Mouse (Mus musculus): ENCODE data around the gene F12.
A peak's percentile ranks its signal among the peaks of the same experiment; 100 is the strongest.

The F12 gene

DNA sequence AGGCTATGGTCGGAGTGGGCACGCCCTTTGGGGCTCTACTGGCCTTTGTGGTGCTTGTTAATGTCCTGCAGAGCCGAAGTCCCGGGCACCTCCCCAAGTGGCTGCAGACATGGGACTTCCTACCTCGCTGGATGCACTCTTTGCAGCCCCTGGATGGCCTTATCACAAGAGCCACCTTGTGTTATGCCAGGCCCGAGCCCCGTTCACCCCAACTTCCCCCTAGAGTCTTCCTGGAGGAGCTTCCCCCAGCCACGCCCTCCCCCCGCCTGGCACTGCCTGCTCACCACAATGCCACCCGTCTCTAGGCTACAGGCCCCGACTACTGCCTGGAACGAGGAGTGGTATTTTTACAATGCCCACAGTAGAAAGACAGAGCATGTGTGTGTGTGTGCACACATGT is 13.3 kb downstream of the F12 start:
- DNase-seq (ENCODE audit: low read depth, low spot score) = no peak

DNA sequence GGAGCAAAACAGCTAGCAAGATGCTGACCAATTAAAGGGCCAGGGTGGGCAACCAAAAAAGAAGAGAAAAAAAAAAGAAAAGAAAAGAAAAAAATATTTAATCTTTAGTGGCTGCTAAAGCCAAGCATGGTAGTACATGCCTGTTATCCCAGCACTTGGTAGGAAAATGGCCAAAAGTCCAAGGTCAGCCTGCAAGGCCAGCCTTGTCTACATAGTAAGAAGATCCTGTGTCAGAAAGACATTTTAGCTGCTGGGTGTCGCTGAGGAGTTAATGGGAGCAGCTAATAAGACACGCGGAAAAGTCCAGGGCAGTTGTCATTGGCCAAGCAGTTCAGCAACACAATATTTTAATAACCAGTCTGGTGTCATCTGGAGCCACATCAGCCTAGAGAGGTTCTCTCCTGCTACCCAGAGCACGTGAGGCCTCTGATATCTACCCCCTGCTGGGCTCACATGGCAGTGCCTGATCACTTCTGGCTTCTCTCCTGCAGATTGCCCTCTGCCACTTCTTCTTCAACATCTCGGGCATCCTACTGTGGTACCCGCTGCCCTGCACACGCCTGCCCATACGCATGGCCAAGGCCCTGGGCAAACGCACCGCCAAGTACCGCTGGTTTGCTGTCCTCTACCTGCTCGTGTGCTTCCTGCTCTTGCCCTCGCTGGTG is 13.8 kb downstream of the F12 start:
- no peak for DNase-seq (ENCODE audit: low read depth, low spot score)

DNA sequence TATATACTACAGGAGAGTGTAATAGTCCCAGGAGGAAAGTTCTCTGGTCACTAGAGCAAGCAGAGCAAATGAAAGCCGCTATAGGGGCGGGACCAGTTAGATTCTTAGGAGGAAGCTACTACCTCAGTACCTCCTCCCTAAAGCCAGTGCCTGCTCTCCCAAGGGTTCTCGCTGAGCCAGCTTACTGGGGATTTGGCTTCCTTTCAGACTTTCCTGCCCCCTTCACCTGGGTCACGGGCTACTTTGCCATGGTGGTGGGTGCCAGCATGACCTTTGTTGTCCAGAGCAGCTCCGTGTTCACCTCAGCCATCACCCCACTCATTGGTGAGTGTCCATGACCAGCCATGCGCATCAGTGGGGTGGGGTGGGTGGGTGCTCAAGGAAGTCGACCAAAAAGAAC is 14.8 kb downstream of the F12 start:
- no peak for DNase-seq (ENCODE audit: low read depth, low spot score)

GRCm38 (mm10) chr13:55408546-55409120 is 18.0 kb downstream of the F12 start:
- no peak for DNase-seq (ENCODE audit: low read depth, low spot score)

- no peak for DNase-seq (ENCODE audit: low read depth, low spot score)
Measured at GRCm38 (mm10) chr13:55407341-55407740, 19.3 kb downstream of the F12 start.

- DNase-seq (ENCODE audit: low read depth, low spot score) = no peak
Measured at GRCm38 (mm10) chr13:55405783-55406390, 20.7 kb downstream of the F12 start.

GRCm38 (mm10) chr13:55404853-55405782 is 21.5 kb downstream of the F12 start:
- peak; percentile 83 for DNase-seq (ENCODE audit: low read depth, low spot score)

DNA sequence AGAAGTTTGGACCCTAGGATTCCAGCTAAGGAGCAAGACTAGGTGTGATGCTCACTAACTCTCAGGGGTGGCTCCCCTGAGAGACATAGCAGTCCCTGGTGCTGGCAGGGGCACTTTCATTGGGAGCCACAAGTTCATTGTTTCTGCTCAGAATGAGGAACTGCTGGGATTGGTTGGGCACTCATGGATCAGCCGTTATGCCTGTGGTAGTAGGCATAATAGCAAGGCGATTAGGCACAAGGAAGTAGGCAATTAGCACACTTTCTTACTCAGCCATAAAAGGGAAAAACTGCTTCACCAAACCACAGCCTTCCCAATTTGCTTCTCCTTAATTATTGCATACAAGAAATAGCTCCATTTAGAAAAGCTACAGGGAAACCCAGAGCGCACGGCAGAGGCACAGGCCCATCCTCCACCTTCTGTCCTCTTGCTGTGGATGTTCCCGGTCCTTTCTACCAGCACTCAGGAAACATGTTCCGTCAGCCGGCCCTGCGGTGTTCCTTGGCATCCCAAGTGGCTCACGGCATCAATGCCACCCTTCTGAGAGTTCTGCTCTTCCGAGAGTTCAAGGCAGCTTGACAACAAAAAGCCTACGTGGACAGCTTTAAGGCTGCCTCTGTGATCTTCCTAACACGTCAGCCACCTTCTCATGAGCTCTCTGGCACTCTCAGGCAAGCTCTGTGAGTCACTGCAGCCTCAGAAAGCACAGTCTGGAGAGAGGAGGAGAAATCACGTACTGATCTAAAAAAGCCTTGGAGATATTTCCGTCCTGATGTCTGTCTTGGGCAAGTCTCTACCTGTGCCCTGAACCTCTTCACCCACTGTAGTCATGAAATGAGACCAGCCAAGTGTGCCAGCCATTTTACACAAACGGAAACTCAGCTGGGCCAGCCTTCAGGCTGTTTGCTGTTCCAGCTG is 22.4 kb downstream of the F12 start:
- no peak for DNase-seq (ENCODE audit: low read depth, low spot score)

- DNase-seq (ENCODE audit: low read depth, low spot score) = no peak
Measured at GRCm38 (mm10) chr13:55403266-55403665, 23.3 kb downstream of the F12 start.

DNA sequence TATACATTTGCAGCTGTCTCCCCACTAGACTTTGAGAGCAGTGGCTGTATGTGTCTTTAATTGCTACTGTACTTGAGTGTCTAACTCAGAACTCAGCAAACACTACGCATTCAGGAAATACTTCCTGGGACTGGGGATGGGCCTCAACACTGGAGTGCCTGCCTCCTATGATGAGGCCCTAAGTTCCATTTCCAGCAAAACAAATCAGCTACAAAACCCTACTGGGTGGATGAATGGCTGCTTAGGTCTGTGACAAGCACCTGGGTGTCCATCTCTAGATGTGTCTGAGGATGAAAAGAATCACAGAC is 26.6 kb downstream of the F12 start:
- no peak for DNase-seq (ENCODE audit: low read depth, low spot score)

- no peak for DNase-seq (ENCODE audit: low read depth, low spot score)
Measured at GRCm38 (mm10) chr13:55399300-55400038, 27.1 kb downstream of the F12 start.

DNA sequence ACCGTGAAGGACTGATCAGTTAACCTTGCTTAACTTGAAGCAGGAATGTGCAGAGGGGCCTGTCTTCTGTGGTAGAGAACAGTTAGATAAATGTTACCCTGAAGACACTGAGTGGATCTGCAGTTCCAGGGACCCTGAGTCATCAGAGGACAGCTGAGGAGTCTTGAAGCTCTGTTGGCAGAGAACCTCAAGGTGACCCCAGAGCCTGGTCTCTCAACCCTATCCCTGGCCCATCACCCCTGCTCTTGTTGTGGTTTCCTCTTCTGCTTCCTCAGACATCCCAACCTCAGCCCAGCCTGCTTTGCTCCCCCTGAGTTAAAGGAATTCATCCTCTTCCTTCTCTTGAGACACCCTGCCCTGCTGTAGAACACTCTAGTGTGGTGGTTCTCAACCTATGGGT is 28.5 kb downstream of the F12 start, which contains the start of gene Slc34a1:
Gene Slc34a1, plus strand, starts transcription at position 100 of the 400 bp plus-strand sequence.
- DNase-seq (ENCODE audit: low read depth, low spot score) = no peak

DNA sequence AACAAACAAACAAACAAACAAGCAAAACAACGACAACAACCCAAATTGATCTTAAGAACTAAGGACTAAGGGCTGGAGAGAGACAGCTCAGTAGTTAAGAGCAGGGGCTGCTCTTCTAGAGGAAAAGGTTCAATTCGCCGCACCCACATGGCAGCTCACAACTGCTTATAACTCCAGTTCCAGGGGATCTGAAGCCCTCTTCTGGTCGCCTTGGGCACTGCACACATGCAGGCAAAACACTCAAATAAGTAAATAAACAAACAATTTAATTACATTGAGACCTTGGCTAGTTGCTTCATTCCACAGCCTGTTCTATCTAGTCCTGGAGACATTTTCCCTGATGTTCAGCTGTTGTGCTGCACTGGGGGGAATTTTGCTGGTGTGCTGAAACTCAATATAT is 33.7 kb downstream of the F12 start:
- peak; percentile 85 for DNase-seq (ENCODE audit: low read depth, low spot score)

- no peak for DNase-seq (ENCODE audit: low read depth, low spot score)
Measured at GRCm38 (mm10) chr13:55391626-55392029, 35.0 kb downstream of the F12 start.

DNA sequence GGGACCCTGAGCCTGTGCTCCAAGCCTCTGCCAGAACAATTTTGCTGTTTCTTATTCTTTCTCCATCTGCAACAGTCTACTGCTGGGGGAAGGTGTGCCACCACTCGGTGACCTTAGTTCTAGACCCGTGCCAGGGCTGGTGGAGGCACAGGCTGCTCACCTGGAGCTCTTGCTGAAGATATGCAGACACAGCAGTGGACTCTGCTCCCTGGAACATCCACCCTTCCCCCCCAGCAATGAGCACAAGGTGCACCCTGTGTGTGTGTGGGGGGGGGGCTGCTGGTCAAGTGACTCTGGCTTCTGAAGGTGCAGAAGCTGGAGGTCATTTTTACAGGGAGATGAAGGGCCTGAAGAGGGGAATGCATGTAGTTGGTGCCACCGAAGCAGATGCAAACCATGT is 35.9 kb downstream of the F12 start:
- DNase-seq (ENCODE audit: low read depth, low spot score) = no peak

GRCm38 (mm10) chr13:55381790-55382189 is 44.8 kb downstream of the F12 start:
- DNase-seq (ENCODE audit: low read depth, low spot score) = no peak

DNA sequence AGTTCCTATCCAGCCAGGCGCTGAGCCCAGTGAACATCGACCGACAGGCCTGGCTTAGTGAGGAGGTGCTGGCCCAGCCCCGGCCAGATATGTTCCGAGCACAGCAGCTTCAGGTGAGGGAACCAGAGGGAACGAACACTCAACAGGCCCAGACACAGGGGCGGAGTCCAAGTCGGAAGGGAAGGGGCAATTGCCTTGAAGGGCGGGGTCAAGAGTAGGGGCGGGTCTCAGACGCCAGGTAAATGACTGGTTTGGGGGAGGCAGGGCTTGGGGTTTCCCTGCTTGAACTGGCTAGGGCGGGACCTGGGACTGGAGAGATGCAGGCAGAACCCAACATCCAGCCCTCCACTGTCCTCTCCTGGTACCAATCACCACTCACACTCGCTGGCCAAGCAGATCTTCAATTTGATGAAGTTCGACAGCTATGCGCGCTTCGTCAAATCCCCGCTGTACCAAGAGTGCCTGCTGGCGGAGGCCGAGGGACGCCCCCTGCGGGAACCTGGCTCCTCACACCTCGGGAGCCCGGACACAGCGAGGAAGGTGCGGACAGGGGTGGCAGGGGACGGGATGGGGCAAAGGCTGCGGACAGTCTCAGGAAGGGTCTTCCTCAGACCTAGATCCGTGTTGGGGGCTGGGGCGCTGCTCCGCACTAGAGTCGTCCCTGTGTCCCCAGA is 47.5 kb downstream of the F12 start:
- DNase-seq (ENCODE audit: low read depth, low spot score) = peak; percentile 91

- no peak for DNase-seq (ENCODE audit: low read depth, low spot score)
Measured at GRCm38 (mm10) chr13:55375877-55376276, 50.7 kb downstream of the F12 start.

DNA sequence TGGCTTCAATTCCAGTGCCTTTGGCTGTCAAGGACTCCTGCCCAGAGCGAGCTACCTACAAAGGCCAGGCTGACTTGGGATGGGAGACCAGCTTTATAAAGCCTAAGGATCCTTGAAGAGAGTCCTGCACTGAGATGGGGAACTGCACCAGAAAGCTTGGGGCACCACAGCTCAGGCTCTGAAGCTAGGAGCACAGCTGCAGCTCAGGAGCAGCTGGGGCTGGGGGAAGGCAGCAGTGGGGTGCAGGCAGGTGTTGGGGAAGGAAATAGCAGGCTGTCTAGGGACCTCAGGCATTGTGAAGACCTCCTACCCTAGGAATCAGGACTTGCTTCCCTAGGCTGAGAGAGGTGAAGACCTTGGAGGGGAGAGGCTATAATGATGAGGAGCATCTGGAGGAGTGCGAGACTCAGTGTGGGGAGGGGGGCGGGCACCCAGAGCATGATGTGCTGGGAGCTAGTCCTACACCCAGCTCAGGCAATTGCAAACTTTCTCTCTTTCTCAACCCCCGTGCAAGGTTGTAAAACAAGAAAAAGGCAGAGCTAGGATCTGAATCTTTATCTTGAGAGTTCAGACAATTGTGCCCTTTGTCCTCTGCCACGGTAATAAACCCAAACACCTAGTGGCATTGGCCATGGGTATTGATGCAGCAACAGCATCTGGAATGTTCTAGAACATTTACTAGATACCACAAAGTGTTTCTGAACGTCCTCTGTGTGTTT is 52.2 kb downstream of the F12 start:
- DNase-seq (ENCODE audit: low read depth, low spot score) = no peak

Measured in R1 (cell line).